Mouse (Mus musculus): ENCODE results near the gene Gm27021. TPM values are rescaled to one million over a fixed set of nuclear protein-coding genes. Genes with fewer than 3 reads are reported as not detected.

Gene Gm27021
- total and polyA plus RNA-seq, 3 experiments: 0.21 to 0.54 TPM; not detected in 1

DNA sequence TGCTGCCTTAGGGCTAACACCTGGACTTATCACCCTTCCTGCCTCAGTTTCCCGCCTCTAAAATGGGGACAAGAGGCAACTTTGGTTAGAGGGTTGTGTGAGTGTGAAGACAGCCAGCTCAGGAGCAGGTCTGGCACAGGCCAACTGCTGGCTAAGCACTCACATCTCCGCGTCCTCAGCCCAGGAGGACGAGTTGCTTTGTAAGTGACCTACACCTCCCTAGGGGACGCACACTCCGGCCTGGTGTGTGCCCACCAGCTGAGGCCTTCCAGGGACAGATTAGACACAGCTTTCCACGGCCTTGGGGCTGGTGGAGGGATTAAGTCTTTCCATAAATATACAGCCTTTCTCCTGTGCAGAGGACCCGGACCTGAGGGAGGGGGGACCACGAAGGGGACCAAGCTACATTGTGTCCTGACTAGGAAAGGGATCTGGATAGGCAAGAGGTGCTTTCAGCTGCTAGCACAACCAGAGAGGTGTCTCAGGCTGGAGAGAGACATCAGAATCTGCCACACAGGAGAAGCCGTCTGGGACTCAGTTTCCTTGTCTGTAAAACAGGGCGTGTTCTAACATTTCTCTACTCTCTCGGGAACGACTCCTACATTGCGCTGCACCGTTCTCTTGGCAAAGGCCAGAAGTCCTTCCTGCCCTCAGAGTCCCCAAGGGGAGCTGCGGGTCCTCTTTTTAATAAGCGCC is 34.8 kb downstream of the Gm27021 start:
- Histone ChIP-seq H3K27ac (ENCODE audit: control insufficient read depth, low read depth, low read length) (no peak overlapping the region), H3K36me3 (ENCODE audit: control insufficient read depth in 1 of 2, insufficient read depth in 2 of 2, low read length in 2 of 2) (no peaks in the 10 kb centered on the region; a peak in 1 of 4 replicates), H3K9me3 (replicated peaks; ENCODE audit: insufficient read depth, low read length) (no peaks in the 10 kb centered on the region), H3K4me1 (ENCODE audit: control insufficient read depth in 1 of 2, insufficient read depth in 2 of 2, low read length in 2 of 2) (no peaks in the 10 kb centered on the region), H3K4me3 (ENCODE audit: control insufficient read depth in 1 of 2, insufficient read depth in 1 of 2, low read depth in 2 of 2, low read length in 2 of 2) (no peak overlapping the region), H3K79me2 (ENCODE audit: control insufficient read depth, insufficient read depth, low read length, poor library complexity) (no peaks in the 10 kb centered on the region), H3K27me3 (ENCODE audit: control insufficient read depth in 1 of 2, insufficient read depth in 2 of 2, low read length in 2 of 2) (no peaks in the 10 kb centered on the region), H3K9ac (ENCODE audit: control insufficient read depth, low read depth, low read length, poor library complexity, severe bottlenecking) (no peak overlapping the region)
- no peak for TF ChIP-seq ZNF384 (IDR thresholded peaks at IDR 0.05; ENCODE audit: low read depth, low read length)
- TF ChIP-seq POLR2AphosphoS5 (IDR thresholded peaks at IDR 0.05; ENCODE audit: borderline replicate concordance, low read depth, low read length): no peak
- TF ChIP-seq MYB (IDR thresholded peaks at IDR 0.05; ENCODE audit: low read depth, low read length): no peak
- no peak for TF ChIP-seq MYC (IDR thresholded peaks at IDR 0.05; ENCODE audit: low read depth, low read length)
- no peak for TF ChIP-seq POLR2AphosphoS2 (IDR thresholded peaks at IDR 0.05; ENCODE audit: low read length)
- no peak for TF ChIP-seq RAD21 (IDR thresholded peaks at IDR 0.05; ENCODE audit: low read depth, low read length)
- no peak for TF ChIP-seq TAL1 (IDR thresholded peaks at IDR 0.05; ENCODE audit: low read length)
- no peak for TF ChIP-seq CHD2 (IDR thresholded peaks at IDR 0.05; ENCODE audit: low read length)
- no peak for TF ChIP-seq ZC3H11A (IDR thresholded peaks at IDR 0.05; ENCODE audit: low read depth, low read length)
- TF ChIP-seq KAT2A (conservative IDR thresholded peaks at IDR 0.05; ENCODE audit: low read depth, low read length): no peak
- no peak for TF ChIP-seq TCF12 (IDR thresholded peaks at IDR 0.05; ENCODE audit: low read depth, low read length)
- TF ChIP-seq MXI1 (IDR thresholded peaks at IDR 0.05; ENCODE audit: low read depth, low read length): no peak
- no peak for TF ChIP-seq MAZ (IDR thresholded peaks at IDR 0.05; ENCODE audit: low read depth, low read length)
- no peak for TF ChIP-seq RCOR1 (IDR thresholded peaks at IDR 0.05; ENCODE audit: low read depth, low read length)
- TF ChIP-seq NRF1 (IDR thresholded peaks at IDR 0.05; ENCODE audit: insufficient read depth, low read depth, low read length, poor library complexity, severe bottlenecking): no peak
- TF ChIP-seq JUND (IDR thresholded peaks at IDR 0.05; ENCODE audit: low read depth, low read length): no peak
- no peak for TF ChIP-seq GATA1 (IDR thresholded peaks at IDR 0.05; ENCODE audit: low read depth, low read length)
- TF ChIP-seq UBTF (IDR thresholded peaks at IDR 0.05; ENCODE audit: borderline replicate concordance, insufficient read depth, low read depth, low read length): no peak
- TF ChIP-seq ZMIZ1 (IDR thresholded peaks at IDR 0.05; ENCODE audit: low read depth, low read length): no peak
- no peak for DNase-seq (ENCODE audit: low read depth, low spot score)

All from MEL (cell line).